Mouse (Mus musculus) embryonic facial prominence, embryonic 15.5 days (tissue): Measurements from ENCODE around the gene Otof. TPM values are rescaled to one million over a fixed set of nuclear protein-coding genes. Genes with fewer than 3 reads are reported as not detected.

Experiments used
- ATAC-seq: fragments of 200-750 bp; cut with Nextera tagmentation; 2 replicates; pipeline ENCODE4 v1.8.0; 2017; ENCODE audit warnings: low read depth, moderate TSS enrichment; ENCODE audit not compliant: insufficient number of reproducible peaks, low FRiP score, low TSS enrichment
- H3K27ac ChIP-seq: fragments of 300-500 bp; sonication (generic); replicated peaks from 2 replicates; pipeline ENCODE4 v1.5.1; 2015; ENCODE audit warnings: mild to moderate bottlenecking, inconsistent platforms
- H3K27me3 ChIP-seq: fragments of 300-500 bp; sonication (generic); 2 replicates; pipeline ENCODE4 v1.6.1; 2015; ENCODE audit warnings: inconsistent platforms
- H3K36me3 ChIP-seq: fragments of 300-500 bp; sonication (generic); 2 replicates; pipeline ENCODE4 v1.6.1; 2015; ENCODE audit warnings: mild to moderate bottlenecking, inconsistent platforms
- H3K4me1 ChIP-seq: fragments of 300-500 bp; sonication (generic); 2 replicates; pipeline ENCODE4 v1.6.1; 2015; ENCODE audit warnings: inconsistent platforms
- H3K4me2 ChIP-seq: fragments of 300-500 bp; sonication (generic); replicated peaks from 2 replicates; pipeline ENCODE4 v1.6.1; 2015; ENCODE audit warnings: mild to moderate bottlenecking, inconsistent platforms
- H3K4me3 ChIP-seq: fragments of 300-500 bp; sonication (generic); replicated peaks from 2 replicates; pipeline ENCODE4 v1.5.1; 2015; ENCODE audit warnings: mild to moderate bottlenecking, inconsistent platforms
- H3K9ac ChIP-seq: fragments of 300-500 bp; sonication (generic); 2 replicates; pipeline ENCODE4 v1.6.1; 2015; ENCODE audit warnings: inconsistent platforms
- H3K9me3 ChIP-seq: fragments of 300-500 bp; sonication (generic); replicated peaks from 2 replicates; pipeline ENCODE4 v1.6.1; 2016; ENCODE audit warnings: inconsistent platforms
- WGBS: fragments of 180-500 bp; shearing (Covaris S2); methylation state at CpG from one replicate; pipeline ENCODE4 v1.1.7; 2015; 5-methylcytosine and 5-hydroxymethylcytosine counted together
- polyA plus RNA-seq: library from polyadenylated mRNA; unstranded; fragments of >200 nt; fragmentation: Nextera tagmentation; extraction: Ambion mirVana; gene quantifications from 2 replicates; pipeline ENCODE4 v1.2.1, GENCODE M21; 2015

The Otof gene
- polyA plus RNA-seq, 1 experiment from 2014 or later = 1.2 TPM

DNA sequence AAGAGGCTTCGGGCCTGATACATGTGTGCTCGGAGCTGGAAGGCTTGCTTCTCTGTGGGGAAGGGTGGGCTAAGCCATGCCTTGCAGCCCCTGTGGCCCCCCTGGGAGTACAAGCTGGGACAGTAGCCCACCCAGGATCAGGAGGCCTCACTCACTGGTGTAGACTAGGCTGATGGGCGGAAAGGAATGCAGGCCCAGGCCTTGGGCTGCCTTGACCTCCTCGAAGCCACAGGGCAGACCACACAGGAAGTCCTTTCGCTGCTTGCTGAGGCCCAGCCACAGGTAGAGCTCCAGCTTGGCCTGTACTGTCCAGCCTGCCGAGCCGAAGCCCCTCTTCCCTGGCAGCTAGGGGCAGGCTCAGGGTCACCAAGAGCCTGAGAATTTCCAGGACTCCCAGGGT, 78.9 kb downstream of the Otof start:
- Histone ChIP-seq H3K27ac (no peak overlapping the region), H3K4me1 (no peaks in the 10 kb centered on the region), H3K27me3 (no peaks in the 10 kb centered on the region), H3K36me3 (no peaks in the 10 kb centered on the region), H3K9me3 (no peaks in the 10 kb centered on the region), H3K4me3 (no peak overlapping the region), H3K9ac (no peak overlapping the region), H3K4me2 (no peak overlapping the region)
- no peak for ATAC-seq
- 42% methylated on average over 7 of the region's 7 CpGs for whole genome bisulfite sequencing

DNA sequence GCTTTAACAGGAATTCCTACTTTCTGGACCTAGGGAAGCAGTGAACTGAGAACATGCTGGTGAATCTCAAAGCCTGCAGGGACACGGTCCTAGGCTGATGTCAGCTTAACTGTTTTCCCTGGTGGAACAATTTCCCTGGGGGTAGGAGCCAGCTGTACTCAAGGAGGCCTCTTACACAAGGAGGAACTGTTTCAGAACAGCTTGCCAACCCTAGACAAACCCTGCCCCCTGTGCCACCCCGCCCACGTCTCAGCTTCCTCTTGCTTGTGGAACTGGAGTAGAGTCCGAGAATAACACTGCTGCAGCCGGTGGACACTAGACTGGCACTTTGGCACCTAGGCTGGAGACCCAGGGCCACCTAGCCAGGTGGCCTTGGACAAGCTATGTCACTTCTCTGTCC, 92.3 kb downstream of the Otof start:
- Histone ChIP-seq H3K27me3 (no peaks in the 10 kb centered on the region), H3K4me2 (no peak overlapping the region), H3K27ac (no peak overlapping the region), H3K9me3 (no peaks in the 10 kb centered on the region), H3K9ac (no peak overlapping the region), H3K36me3 (no peaks in the 10 kb centered on the region), H3K4me1 (peaks cover 8% of the 10 kb centered on the region; the same call in 1 of the 2 replicates), H3K4me3 (no peak overlapping the region)
- 55% methylated on average over 5 of the region's 5 CpGs for WGBS
- no peak for ATAC-seq

DNA sequence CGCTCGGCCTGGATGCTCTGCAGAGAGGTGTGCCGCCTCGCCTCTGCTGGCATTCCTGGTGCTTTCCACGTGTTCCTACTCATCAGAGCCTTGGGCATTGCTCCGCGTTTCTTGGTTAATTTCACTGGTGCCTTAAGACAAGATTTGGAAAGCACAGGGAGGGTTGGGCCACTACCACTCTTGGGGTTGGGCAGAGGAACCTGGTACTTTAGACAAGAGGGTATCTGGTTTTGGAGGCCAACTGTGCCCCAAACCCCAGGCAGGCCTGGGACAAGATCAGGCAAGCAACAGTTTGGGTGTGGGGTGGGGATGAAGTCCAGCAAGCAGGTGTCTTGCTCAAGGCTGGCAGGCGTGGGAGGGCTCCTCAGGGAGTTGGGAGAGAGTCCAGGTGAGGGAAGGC, 94.3 kb downstream of the Otof start:
- no peak for ATAC-seq

GRCm38 (mm10) chr5:30358436-30359099, 103.2 kb downstream of the Otof start:
- H3K4me2 ChIP-seq = no peak overlapping the region
- no peak overlapping the region for H3K27ac ChIP-seq
- H3K9ac ChIP-seq = no peak overlapping the region
- no peak overlapping the region for H3K4me3 ChIP-seq
- ATAC-seq = peak; percentile 32; the same call in 1 of the 2 replicates
- H3K36me3 ChIP-seq = no peaks in the 10 kb centered on the region
- H3K27me3 ChIP-seq = no peaks in the 10 kb centered on the region
- H3K4me1 ChIP-seq = 0 out of 2 replicates have a peak, but pooled peaks cover 3% of the 10 kb centered on the region
- H3K9me3 ChIP-seq = no peaks in the 10 kb centered on the region
- 72% methylated on average over 10 of the region's 10 CpGs for WGBS

More for the DNA sequence above, 94.3 kb downstream of the Otof start:
- Histone ChIP-seq H3K36me3 (no peaks in the 10 kb centered on the region), H3K4me1 (peaks cover 8% of the 10 kb centered on the region; the same call in 1 of the 2 replicates), H3K4me2 (no peak overlapping the region), H3K27ac (no peak overlapping the region), H3K4me3 (no peak overlapping the region), H3K27me3 (no peaks in the 10 kb centered on the region), H3K9ac (no peak overlapping the region), H3K9me3 (no peaks in the 10 kb centered on the region)
- 59% methylated on average over 8 of the region's 8 CpGs for WGBS

GRCm38 (mm10) chr5:30356647-30357046, 105.1 kb downstream of the Otof start:
- H3K4me3 ChIP-seq = no peak overlapping the region
- WGBS = 80% methylated on average over 7 of the region's 7 CpGs
- no peaks in the 10 kb centered on the region for H3K36me3 ChIP-seq
- H3K4me2 ChIP-seq = no peak overlapping the region
- H3K27me3 ChIP-seq = no peaks in the 10 kb centered on the region
- no peaks in the 10 kb centered on the region for H3K9me3 ChIP-seq
- no peak overlapping the region for H3K27ac ChIP-seq
- ATAC-seq = no peak
- H3K9ac ChIP-seq = no peak overlapping the region
- H3K4me1 ChIP-seq = 0 out of 2 replicates have a peak, but pooled peaks cover 3% of the 10 kb centered on the region

GRCm38 (mm10) chr5:30355559-30356159, 106.1 kb downstream of the Otof start:
- no peak for ATAC-seq
- WGBS = 83% methylated on average over 14 of the region's 14 CpGs

DNA sequence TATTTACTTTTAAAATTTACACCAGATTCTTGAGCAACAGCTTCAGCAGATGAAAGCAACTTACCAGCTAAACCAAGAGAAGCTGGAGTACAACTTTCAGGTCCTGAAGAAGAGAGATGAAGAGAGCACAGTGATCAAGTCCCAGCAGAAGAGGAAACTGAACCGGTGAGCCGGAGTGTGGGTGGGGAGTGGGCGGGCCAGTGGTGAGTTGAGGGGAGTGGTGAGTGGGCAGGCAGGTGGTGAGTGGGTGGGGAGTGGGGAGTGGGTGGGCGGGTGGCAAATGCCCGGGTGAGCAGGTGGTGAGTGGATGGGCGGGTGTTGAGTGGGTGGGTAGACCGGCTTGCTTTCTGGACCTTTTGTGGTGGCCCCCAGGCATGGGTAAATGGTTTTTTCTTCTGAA, 106.6 kb downstream of the Otof start:
- Histone ChIP-seq H3K4me3 (no peak overlapping the region), H3K9ac (no peak overlapping the region), H3K27ac (no peak overlapping the region), H3K27me3 (no peaks in the 10 kb centered on the region), H3K36me3 (no peaks in the 10 kb centered on the region), H3K4me1 (0 out of 2 replicates have a peak, but pooled peaks cover 3% of the 10 kb centered on the region), H3K9me3 (no peaks in the 10 kb centered on the region), H3K4me2 (no peak overlapping the region)
- ATAC-seq = no peak
- WGBS = 64% methylated on average over 6 of the region's 7 CpGs

More at GRCm38 (mm10) chr5:30355559-30356159, 106.1 kb downstream of the Otof start:
- H3K4me2 ChIP-seq = no peak overlapping the region
- no peaks in the 10 kb centered on the region for H3K36me3 ChIP-seq
- H3K4me1 ChIP-seq = 0 out of 2 replicates have a peak, but pooled peaks cover 3% of the 10 kb centered on the region
- H3K27ac ChIP-seq = no peak overlapping the region
- H3K9me3 ChIP-seq = no peaks in the 10 kb centered on the region
- no peak overlapping the region for H3K9ac ChIP-seq
- H3K4me3 ChIP-seq = no peak overlapping the region
- no peaks in the 10 kb centered on the region for H3K27me3 ChIP-seq

DNA sequence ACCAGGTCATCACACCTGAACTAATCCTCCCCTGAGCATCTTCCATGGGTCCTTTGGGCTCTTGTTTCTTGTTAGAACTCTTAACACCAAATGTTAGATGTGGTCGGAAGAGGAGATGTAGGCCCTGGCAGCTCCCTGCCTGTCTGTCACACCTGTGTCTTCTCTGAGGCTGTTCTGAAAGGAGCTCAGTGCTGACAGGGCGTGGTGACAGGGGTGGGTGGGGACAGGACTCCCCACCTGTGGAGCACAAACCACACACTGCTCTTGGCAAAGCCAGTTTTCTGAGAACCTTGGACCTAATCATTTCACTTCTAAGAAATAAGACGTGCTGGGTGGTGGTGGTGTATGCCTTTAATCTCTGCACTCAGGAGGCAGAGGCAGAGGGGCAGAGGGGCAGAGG, 108.1 kb downstream of the Otof start:
- WGBS = 49% methylated on average over 3 of the region's 3 CpGs

GRCm38 (mm10) chr5:30343886-30344285, 117.8 kb downstream of the Otof start:
- Histone ChIP-seq H3K4me2 (no peak overlapping the region), H3K27ac (no peak overlapping the region), H3K4me3 (no peak overlapping the region), H3K9me3 (no peaks in the 10 kb centered on the region), H3K9ac (no peak overlapping the region), H3K4me1 (peaks cover 13% of the 10 kb centered on the region), H3K36me3 (no peaks in the 10 kb centered on the region), H3K27me3 (no peaks in the 10 kb centered on the region)
- WGBS = 47% methylated on average over 5 of the region's 5 CpGs
- no peak for ATAC-seq

More for the DNA sequence above, 108.1 kb downstream of the Otof start:
- no peaks in the 10 kb centered on the region for H3K36me3 ChIP-seq
- no peak for ATAC-seq
- no peak overlapping the region for H3K27ac ChIP-seq
- no peak overlapping the region for H3K9ac ChIP-seq
- H3K4me2 ChIP-seq = no peak overlapping the region
- H3K27me3 ChIP-seq = no peaks in the 10 kb centered on the region
- 0 out of 2 replicates have a peak, but pooled peaks cover 3% of the 10 kb centered on the region for H3K4me1 ChIP-seq
- no peaks in the 10 kb centered on the region for H3K9me3 ChIP-seq
- no peak overlapping the region for H3K4me3 ChIP-seq

GRCm38 (mm10) chr5:30343107-30343506, 118.6 kb downstream of the Otof start:
- Histone ChIP-seq H3K9me3 (no peaks in the 10 kb centered on the region), H3K27ac (no peak overlapping the region), H3K4me1 (peaks cover 13% of the 10 kb centered on the region), H3K4me2 (peak overlapping the region; percentile 44), H3K36me3 (no peaks in the 10 kb centered on the region), H3K27me3 (no peaks in the 10 kb centered on the region), H3K4me3 (peak overlapping the region; percentile 17), H3K9ac (no peak overlapping the region)
- ATAC-seq = no peak
- WGBS = 2% methylated on average over 9 of the region's 9 CpGs

GRCm38 (mm10) chr5:30342601-30343015, 119.1 kb downstream of the Otof start:
- Histone ChIP-seq H3K4me1 (peaks cover 13% of the 10 kb centered on the region), H3K4me2 (peak overlapping the region; percentile 44), H3K4me3 (peak overlapping the region; percentile 17), H3K36me3 (no peaks in the 10 kb centered on the region), H3K9ac (no peak overlapping the region), H3K27ac (no peak overlapping the region), H3K9me3 (no peaks in the 10 kb centered on the region), H3K27me3 (no peaks in the 10 kb centered on the region)
- 6% methylated on average over 17 of the region's 17 CpGs for WGBS
- ATAC-seq = no peak
